Mouse (Mus musculus): ENCODE results near the gene Nup54. TPM values are rescaled to one million over a fixed set of nuclear protein-coding genes. Genes with fewer than 3 reads are reported as not detected.

Gene Nup54
- 39.1 and 53.0 TPM in 2 replicates for polyA plus RNA-seq (2015; fragmentation: Nextera tagmentation; extraction: Ambion mirVana)

DNA sequence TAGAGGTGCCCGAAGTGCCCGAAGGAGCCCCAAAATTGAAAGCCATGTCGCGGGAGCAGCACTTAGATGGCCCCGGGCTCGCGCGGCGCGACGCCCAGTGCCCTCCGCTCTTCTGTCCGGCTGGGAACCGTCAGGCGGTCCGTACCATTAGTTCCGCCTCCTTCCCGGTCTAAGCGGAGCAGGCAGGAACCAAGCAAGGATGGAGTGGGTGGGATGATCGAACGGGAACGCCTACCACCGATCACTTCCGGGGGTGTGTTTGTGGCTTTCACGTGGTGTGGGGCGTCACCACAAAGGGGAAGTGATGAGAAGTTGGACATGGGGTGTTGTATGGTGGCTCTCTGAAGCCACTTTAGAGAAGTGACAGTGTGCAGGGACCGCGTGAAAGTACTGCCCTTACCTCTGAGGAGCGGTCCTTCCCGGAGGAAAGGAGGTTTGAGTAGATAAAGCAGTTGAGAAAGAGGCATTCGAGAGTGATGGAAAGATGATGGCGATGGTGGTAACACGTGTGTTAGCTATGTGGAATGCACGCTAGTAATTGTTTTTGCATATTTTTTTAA lies at the start of gene Nup54:
Gene Nup54 (minus strand): TSS at position 195 of the 560 bp plus-strand sequence.
- Histone ChIP-seq H3K9ac (ENCODE audit: low read depth, low read length) (peak within 1 kb of the TSS; percentile 98), H3K4me3 (ENCODE audit: low read length) (peak within 1 kb of the TSS; percentile 96), H3K4me1 (ENCODE audit: control insufficient read depth, insufficient read depth, low read length) (peaks cover 4% of the 10 kb centered on the region; the same call in 1 of the 2 replicates), H3K4me2 (ENCODE audit: low read depth, low read length) (peak within 1 kb of the TSS; percentile 81), H3K27me3 (replicated peaks; ENCODE audit: control insufficient read depth, insufficient read depth, low read length) (no peaks in the 10 kb centered on the region), H3K36me3 (ENCODE audit: control insufficient read depth, insufficient read depth, low read length) (no peaks in the 10 kb centered on the region), H3K27ac (ENCODE audit: low read length) (peak within 1 kb of the TSS; percentile 91), H3K9me3 (ENCODE audit: control insufficient read depth, low read length) (no peaks in the 10 kb centered on the region)
- peak; percentile 99 for ATAC-seq
- WGBS: 1% methylated on average over 34 of the region's 34 CpGs

DNA sequence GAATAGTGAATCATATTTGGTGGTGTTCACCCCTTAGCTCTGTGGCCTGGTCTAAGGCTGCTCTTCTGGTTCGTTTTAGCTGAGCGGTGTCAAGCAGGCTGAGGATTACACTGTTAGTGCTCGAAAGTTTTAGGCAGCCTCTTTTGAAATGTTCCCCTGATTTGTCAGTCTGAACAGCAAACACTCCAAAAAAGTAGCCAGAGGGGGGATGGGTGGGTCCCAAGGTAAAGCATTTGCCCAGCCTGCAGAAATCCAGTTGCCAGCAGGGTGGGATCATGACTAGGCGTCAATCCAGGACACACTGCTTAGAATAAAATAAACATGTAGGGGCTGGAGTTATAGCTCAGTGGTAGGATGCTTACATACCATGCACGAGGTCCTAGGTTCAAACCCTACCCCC lies 37.8 kb upstream of the Nup54 start:
- H3K9me3 ChIP-seq (ENCODE audit: control insufficient read depth, low read length): no peaks in the 10 kb centered on the region
- WGBS: 63% methylated on average over 5 of the region's 5 CpGs
- H3K4me1 ChIP-seq (ENCODE audit: control insufficient read depth, insufficient read depth, low read length): peaks cover 3% of the 10 kb centered on the region; the same call in 1 of the 2 replicates
- no peak for ATAC-seq
- no peaks in the 10 kb centered on the region for H3K36me3 ChIP-seq (ENCODE audit: control insufficient read depth, insufficient read depth, low read length)
- no peak overlapping the region for H3K27ac ChIP-seq (ENCODE audit: low read length)
- H3K27me3 ChIP-seq (replicated peaks; ENCODE audit: control insufficient read depth, insufficient read depth, low read length): no peaks in the 10 kb centered on the region
- no peak overlapping the region for H3K4me3 ChIP-seq (ENCODE audit: low read length)
- H3K4me2 ChIP-seq (ENCODE audit: low read depth, low read length): no peak overlapping the region
- no peak overlapping the region for H3K9ac ChIP-seq (ENCODE audit: low read depth, low read length)

DNA sequence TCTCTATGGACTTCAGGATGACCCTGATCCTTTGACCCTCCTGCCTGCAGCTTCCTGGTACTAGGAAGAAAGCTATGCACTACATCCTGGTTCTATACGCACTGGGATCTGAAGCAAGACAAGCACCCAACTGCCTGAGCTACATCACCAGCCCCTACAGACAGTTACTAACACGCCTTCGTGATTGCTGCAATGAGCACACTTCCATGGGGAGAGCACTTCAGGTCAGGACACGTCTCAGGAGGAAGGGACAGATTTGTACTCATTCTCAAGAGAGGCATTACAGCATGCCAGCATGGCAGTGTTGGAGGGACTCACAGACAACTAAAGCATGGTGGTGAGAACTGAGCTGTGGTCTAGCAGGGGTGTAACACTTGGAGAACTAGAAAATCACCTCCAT lies 36.5 kb upstream of the Nup54 start:
- Histone ChIP-seq H3K9ac (ENCODE audit: low read depth, low read length) (no peak overlapping the region), H3K4me1 (ENCODE audit: control insufficient read depth, insufficient read depth, low read length) (peaks cover 8% of the 10 kb centered on the region; the same call in 1 of the 2 replicates), H3K4me3 (ENCODE audit: low read length) (no peak overlapping the region), H3K4me2 (ENCODE audit: low read depth, low read length) (no peak overlapping the region), H3K36me3 (ENCODE audit: control insufficient read depth, insufficient read depth, low read length) (no peaks in the 10 kb centered on the region), H3K27ac (ENCODE audit: low read length) (no peak overlapping the region), H3K9me3 (ENCODE audit: control insufficient read depth, low read length) (no peaks in the 10 kb centered on the region), H3K27me3 (replicated peaks; ENCODE audit: control insufficient read depth, insufficient read depth, low read length) (no peaks in the 10 kb centered on the region)
- 90% methylated on average over 4 of the region's 4 CpGs for WGBS
- ATAC-seq: no peak

DNA sequence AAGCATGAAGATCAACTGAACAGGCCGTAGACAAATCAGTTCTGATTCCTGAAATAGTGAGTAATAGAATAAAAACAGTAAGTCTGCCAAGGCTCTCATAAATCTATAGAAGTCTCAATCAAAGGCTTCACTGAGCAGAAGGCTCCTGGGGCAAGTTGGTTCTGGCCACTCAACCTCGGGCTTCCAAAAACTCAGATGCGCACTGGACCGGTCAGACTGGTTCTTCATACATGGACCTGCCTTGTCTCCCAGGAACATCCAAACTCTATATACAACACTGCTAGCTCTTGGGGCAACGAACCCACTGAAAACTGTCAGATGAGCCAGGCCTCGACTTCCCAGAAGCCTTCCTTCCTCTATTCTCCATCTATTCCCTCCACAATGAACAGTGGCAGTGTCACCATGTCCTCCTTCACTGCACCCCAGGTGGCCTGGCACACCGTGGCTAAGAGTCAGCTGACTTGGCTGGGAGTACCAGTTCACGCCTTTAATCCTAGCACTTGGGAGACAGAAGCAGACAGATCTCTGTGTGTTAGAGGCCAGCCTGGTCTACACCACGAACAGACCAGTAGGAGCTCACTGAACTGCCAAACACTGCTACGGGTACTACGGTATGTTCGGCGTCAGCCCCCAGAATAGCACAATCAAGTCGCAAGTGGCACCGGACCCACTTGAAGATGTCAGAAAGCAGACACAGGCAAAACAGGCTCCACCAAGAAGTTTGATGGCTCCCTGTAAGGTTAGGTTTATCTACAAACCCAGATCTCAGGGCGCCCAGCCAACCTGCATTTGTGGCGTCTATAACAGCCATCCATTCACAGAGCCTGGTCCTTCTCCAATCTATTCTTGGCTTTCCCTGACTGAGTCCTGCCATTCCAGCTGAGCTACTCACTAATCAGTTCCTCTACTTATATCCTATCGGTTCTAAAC lies 34.4 kb upstream of the Nup54 start:
- Histone ChIP-seq H3K9me3 (ENCODE audit: control insufficient read depth, low read length) (no peaks in the 10 kb centered on the region), H3K4me2 (ENCODE audit: low read depth, low read length) (no peak overlapping the region), H3K27me3 (replicated peaks; ENCODE audit: control insufficient read depth, insufficient read depth, low read length) (no peaks in the 10 kb centered on the region), H3K36me3 (ENCODE audit: control insufficient read depth, insufficient read depth, low read length) (no peaks in the 10 kb centered on the region), H3K27ac (ENCODE audit: low read length) (no peak overlapping the region), H3K4me3 (ENCODE audit: low read length) (no peak overlapping the region), H3K9ac (ENCODE audit: low read depth, low read length) (no peak overlapping the region), H3K4me1 (ENCODE audit: control insufficient read depth, insufficient read depth, low read length) (peaks cover 8% of the 10 kb centered on the region; the same call in 1 of the 2 replicates)
- 86% methylated on average over 18 of the region's 18 CpGs for WGBS
- ATAC-seq: no peak

DNA sequence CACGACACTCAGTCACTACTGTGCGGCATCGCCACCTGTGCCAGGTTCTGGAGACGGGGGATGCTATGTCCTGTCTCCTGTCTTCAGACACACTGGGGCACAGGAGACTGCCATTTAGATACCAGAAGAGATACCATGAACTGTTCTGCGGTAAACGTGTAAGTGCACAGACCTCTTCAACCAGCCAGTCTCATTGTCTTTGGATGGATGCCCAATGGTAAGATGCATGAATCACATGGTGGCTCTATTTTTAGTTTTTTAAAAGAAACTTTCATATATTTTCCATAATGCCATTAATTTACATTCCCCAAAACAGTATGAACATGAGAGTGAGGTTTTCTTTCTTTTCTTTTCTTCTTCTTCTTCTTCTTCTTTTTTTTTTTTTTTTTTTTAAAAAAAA lies 33.2 kb upstream of the Nup54 start:
- no peaks in the 10 kb centered on the region for H3K36me3 ChIP-seq (ENCODE audit: control insufficient read depth, insufficient read depth, low read length)
- no peak overlapping the region for H3K9ac ChIP-seq (ENCODE audit: low read depth, low read length)
- H3K27ac ChIP-seq (ENCODE audit: low read length): no peak overlapping the region
- no peaks in the 10 kb centered on the region for H3K27me3 ChIP-seq (replicated peaks; ENCODE audit: control insufficient read depth, insufficient read depth, low read length)
- no peak for ATAC-seq
- H3K9me3 ChIP-seq (ENCODE audit: control insufficient read depth, low read length): no peaks in the 10 kb centered on the region
- no peak overlapping the region for H3K4me3 ChIP-seq (ENCODE audit: low read length)
- H3K4me2 ChIP-seq (ENCODE audit: low read depth, low read length): no peak overlapping the region
- WGBS: 82% methylated on average over 6 of the region's 6 CpGs
- H3K4me1 ChIP-seq (ENCODE audit: control insufficient read depth, insufficient read depth, low read length): peaks cover 8% of the 10 kb centered on the region; the same call in 1 of the 2 replicates

DNA sequence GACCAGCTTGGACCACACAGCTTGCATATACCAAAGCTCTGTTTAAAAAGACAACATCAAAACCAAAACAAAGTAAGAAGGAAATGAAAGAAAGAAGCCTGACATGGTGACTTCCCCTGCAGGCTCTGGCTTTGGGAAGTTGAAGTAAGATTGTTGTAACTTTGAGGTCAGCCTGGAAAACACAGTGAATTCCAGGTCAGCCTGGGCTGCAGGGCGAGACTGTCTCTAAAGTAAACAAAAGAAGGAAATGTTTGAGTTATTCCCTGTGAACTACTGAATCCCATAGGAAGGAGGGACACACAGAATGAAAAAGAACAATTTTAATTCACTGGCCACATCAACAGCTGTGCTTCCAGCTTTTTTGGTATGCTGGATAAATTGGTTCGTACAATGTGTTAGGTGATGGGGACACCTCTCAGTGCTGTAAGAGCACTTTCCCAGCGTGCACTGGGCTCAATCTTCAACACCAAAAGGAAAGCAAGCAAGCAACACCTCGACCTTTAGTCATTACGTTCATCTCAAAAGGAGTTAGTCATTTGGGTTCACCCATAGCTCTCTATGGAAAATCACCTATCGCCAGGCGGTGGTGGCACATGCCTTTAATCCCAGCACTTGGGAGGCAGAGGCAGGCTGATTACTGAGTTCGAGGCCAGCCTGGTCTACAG lies 32.2 kb upstream of the Nup54 start:
- H3K4me2 ChIP-seq (ENCODE audit: low read depth, low read length): no peak overlapping the region
- no peaks in the 10 kb centered on the region for H3K36me3 ChIP-seq (ENCODE audit: control insufficient read depth, insufficient read depth, low read length)
- H3K9ac ChIP-seq (ENCODE audit: low read depth, low read length): no peak overlapping the region
- no peak overlapping the region for H3K4me3 ChIP-seq (ENCODE audit: low read length)
- WGBS: 62% methylated on average over 8 of the region's 8 CpGs
- no peaks in the 10 kb centered on the region for H3K27me3 ChIP-seq (replicated peaks; ENCODE audit: control insufficient read depth, insufficient read depth, low read length)
- ATAC-seq: no peak
- H3K27ac ChIP-seq (ENCODE audit: low read length): no peak overlapping the region; the same call in 1 of the 2 replicates
- H3K9me3 ChIP-seq (ENCODE audit: control insufficient read depth, low read length): no peaks in the 10 kb centered on the region
- peaks cover 8% of the 10 kb centered on the region; the same call in 1 of the 2 replicates for H3K4me1 ChIP-seq (ENCODE audit: control insufficient read depth, insufficient read depth, low read length)

DNA sequence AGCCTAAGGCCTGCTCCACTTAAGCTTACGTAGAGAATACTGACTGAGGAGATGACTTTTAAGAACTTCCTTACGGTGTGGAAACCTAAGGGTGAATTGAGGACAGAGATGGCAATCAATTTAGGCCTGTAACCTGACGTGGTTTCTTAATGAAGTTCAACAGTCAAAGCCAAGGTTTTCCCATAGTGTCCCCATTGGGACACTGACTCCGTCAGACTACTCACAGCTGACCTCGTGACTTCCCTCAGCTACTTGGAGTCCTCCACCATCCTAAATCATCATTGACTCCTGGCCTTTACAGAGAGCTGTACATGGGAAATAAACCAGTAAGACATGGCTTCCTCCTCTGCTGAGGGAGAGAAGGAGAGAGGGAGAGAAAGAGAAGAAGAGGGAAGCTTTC lies 30.5 kb upstream of the Nup54 start:
- no peaks in the 10 kb centered on the region for H3K9me3 ChIP-seq (ENCODE audit: control insufficient read depth, low read length)
- no peaks in the 10 kb centered on the region; the same call in 1 of the 2 replicates for H3K36me3 ChIP-seq (ENCODE audit: control insufficient read depth, insufficient read depth, low read length)
- ATAC-seq: no peak
- no peak overlapping the region for H3K27ac ChIP-seq (ENCODE audit: low read length)
- no peak overlapping the region for H3K4me2 ChIP-seq (ENCODE audit: low read depth, low read length)
- 84% methylated on average over 5 of the region's 5 CpGs for WGBS
- no peak overlapping the region for H3K9ac ChIP-seq (ENCODE audit: low read depth, low read length)
- H3K4me3 ChIP-seq (ENCODE audit: low read length): no peak overlapping the region
- H3K4me1 ChIP-seq (ENCODE audit: control insufficient read depth, insufficient read depth, low read length): peaks cover 8% of the 10 kb centered on the region; the same call in 1 of the 2 replicates
- no peaks in the 10 kb centered on the region for H3K27me3 ChIP-seq (replicated peaks; ENCODE audit: control insufficient read depth, insufficient read depth, low read length)

DNA sequence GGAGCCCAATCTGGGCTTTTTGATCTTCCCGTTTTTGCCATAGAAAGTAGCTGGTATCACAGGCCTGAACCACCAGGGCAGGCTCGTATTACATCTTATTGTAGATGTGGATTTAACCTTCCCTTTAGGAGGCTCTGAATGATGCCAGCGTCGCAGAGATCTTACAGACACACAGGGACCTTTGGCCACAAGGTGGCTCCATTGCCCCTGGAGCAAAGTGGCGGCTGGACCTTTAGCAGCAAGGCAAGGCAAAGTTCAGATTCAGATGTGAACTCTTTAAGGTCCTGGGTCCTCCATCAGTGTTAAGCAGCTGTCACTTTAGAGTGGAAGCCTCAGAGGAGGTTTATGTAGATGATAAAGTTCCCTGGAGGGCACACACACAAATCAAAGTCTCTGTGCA lies 26.3 kb upstream of the Nup54 start:
- Histone ChIP-seq H3K36me3 (ENCODE audit: control insufficient read depth, insufficient read depth, low read length) (no peaks in the 10 kb centered on the region; the same call in 1 of the 2 replicates), H3K4me3 (ENCODE audit: low read length) (no peak overlapping the region), H3K4me1 (ENCODE audit: control insufficient read depth, insufficient read depth, low read length) (no peaks in the 10 kb centered on the region), H3K4me2 (ENCODE audit: low read depth, low read length) (no peak overlapping the region), H3K27ac (ENCODE audit: low read length) (no peak overlapping the region), H3K9ac (ENCODE audit: low read depth, low read length) (no peak overlapping the region), H3K27me3 (replicated peaks; ENCODE audit: control insufficient read depth, insufficient read depth, low read length) (no peaks in the 10 kb centered on the region), H3K9me3 (ENCODE audit: control insufficient read depth, low read length) (no peaks in the 10 kb centered on the region)
- ATAC-seq: 0 out of 2 replicates have a peak, but pooled peaks have one; percentile 36
- 20% methylated on average over 5 of the region's 5 CpGs for whole genome bisulfite sequencing

DNA sequence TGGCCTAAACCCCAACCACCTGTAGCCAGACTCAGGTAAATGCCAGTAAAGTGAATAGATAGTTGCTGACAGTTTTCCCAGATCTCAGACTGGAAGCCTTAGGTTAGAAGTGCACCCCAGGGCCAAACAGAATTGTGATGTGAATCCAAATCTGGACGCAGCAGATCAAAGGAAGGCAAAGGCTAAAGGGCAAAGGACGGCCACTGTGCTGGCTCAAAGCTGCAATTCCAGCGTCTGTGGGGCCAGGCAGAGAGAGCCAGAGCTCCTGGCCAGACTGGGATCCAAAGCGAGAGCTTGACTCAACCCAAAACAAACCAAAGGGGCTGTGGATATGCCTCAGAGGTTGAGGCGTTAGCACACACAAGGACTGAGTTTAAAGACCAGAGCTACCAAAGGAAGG lies 23.7 kb upstream of the Nup54 start:
- WGBS: 55% methylated on average over 5 of the region's 5 CpGs
- no peaks in the 10 kb centered on the region for H3K4me1 ChIP-seq (ENCODE audit: control insufficient read depth, insufficient read depth, low read length)
- H3K36me3 ChIP-seq (ENCODE audit: control insufficient read depth, insufficient read depth, low read length): no peaks in the 10 kb centered on the region; the same call in 1 of the 2 replicates
- H3K27ac ChIP-seq (ENCODE audit: low read length): no peak overlapping the region
- H3K9ac ChIP-seq (ENCODE audit: low read depth, low read length): no peak overlapping the region
- no peak for ATAC-seq
- H3K9me3 ChIP-seq (ENCODE audit: control insufficient read depth, low read length): no peaks in the 10 kb centered on the region
- no peaks in the 10 kb centered on the region for H3K27me3 ChIP-seq (replicated peaks; ENCODE audit: control insufficient read depth, insufficient read depth, low read length)
- no peak overlapping the region for H3K4me2 ChIP-seq (ENCODE audit: low read depth, low read length)
- no peak overlapping the region for H3K4me3 ChIP-seq (ENCODE audit: low read length)

All from intestine, embryonic 16.5 days (tissue).